Mouse (Mus musculus) neural tube, embryonic 14.5 days (tissue): Measurements from ENCODE around the gene Fsd2. TPM values are rescaled to one million over a fixed set of nuclear protein-coding genes. Genes with fewer than 3 reads are reported as not detected.

Source experiments
- ATAC-seq: fragments of 200-750 bp; cut with Nextera tagmentation; 2 replicates; pipeline ENCODE4 v1.8.0; 2017; ENCODE audit warnings: low read depth, mild to moderate bottlenecking, moderate TSS enrichment, moderate library complexity
- H3K27ac ChIP-seq: fragments of 300-500 bp; sonication (generic); 2 replicates; pipeline ENCODE4 v1.5.1; 2014; ENCODE audit warnings: low read depth, mild to moderate bottlenecking, control low read depth, low read length, moderate library complexity, mixed read lengths
- H3K27me3 ChIP-seq: fragments of 300-500 bp; sonication (generic); 2 replicates; pipeline ENCODE4 v1.6.1; 2014; ENCODE audit warnings: low read length; ENCODE audit not compliant: control insufficient read depth, insufficient read depth
- H3K36me3 ChIP-seq: fragments of 300-500 bp; sonication (generic); 2 replicates; pipeline ENCODE4 v1.6.1; 2014; ENCODE audit warnings: low read length, mixed read lengths; ENCODE audit not compliant: control insufficient read depth, insufficient read depth
- H3K4me1 ChIP-seq: fragments of 300-500 bp; sonication (generic); 2 replicates; pipeline ENCODE4 v1.6.1; 2014; ENCODE audit warnings: low read length; ENCODE audit not compliant: control insufficient read depth, insufficient read depth
- H3K4me2 ChIP-seq: fragments of 300-500 bp; sonication (generic); 2 replicates; pipeline ENCODE4 v1.6.1; 2014; ENCODE audit warnings: mild to moderate bottlenecking, low read depth, low read length, control low read depth
- H3K4me3 ChIP-seq: fragments of 300-500 bp; sonication (generic); 2 replicates; pipeline ENCODE4 v1.5.1; 2014; ENCODE audit warnings: low read depth, low read length, control low read depth, mixed read lengths
- H3K9ac ChIP-seq: fragments of 300-500 bp; sonication (generic); replicated peaks from 2 replicates; pipeline ENCODE4 v1.6.1; 2014; ENCODE audit warnings: low read depth, mild to moderate bottlenecking, control low read depth, low read length, mixed read lengths
- H3K9me3 ChIP-seq: fragments of 300-500 bp; sonication (generic); 2 replicates; pipeline ENCODE4 v1.6.1; 2016; ENCODE audit warnings: low read length; ENCODE audit not compliant: control insufficient read depth
- WGBS: fragments of 180-500 bp; shearing (Covaris S2); extraction: QIAGEN DNeasy Blood & Tissue Kit; methylation state at CpG from one replicate; pipeline ENCODE4 v1.1.7; 2014; 5-methylcytosine and 5-hydroxymethylcytosine counted together
- polyA plus RNA-seq: library from polyadenylated mRNA; unstranded; fragments of >200 nt; fragmentation: Nextera tagmentation; extraction: Ambion mirVana; gene quantifications from 2 replicates; pipeline ENCODE4 v1.2.1, GENCODE M21; 2014

The Fsd2 gene
- polyA plus RNA-seq, 1 experiment from 2014 or later: 0.15 TPM

GRCm38 (mm10) chr7:81577872-81578271 lies 11.1 kb upstream of the Fsd2 start:
- no peak overlapping the region for H3K27ac ChIP-seq
- H3K36me3 ChIP-seq: peaks cover 6% of the 10 kb centered on the region; the same call in 1 of the 2 replicates
- H3K4me3 ChIP-seq: no peak overlapping the region
- H3K4me2 ChIP-seq: no peak overlapping the region
- no peak for ATAC-seq
- H3K9ac ChIP-seq: no peak overlapping the region
- no peaks in the 10 kb centered on the region for H3K9me3 ChIP-seq
- 84% methylated on average over 3 of the region's 3 CpGs for WGBS
- H3K4me1 ChIP-seq: peaks cover 9% of the 10 kb centered on the region
- H3K27me3 ChIP-seq: no peaks in the 10 kb centered on the region

- no peak overlapping the region for H3K27ac ChIP-seq
- no peak overlapping the region for H3K4me3 ChIP-seq
- H3K9ac ChIP-seq: no peak overlapping the region
- 94% methylated on average over 10 of the region's 10 CpGs for WGBS
- peaks cover 18% of the 10 kb centered on the region for H3K4me1 ChIP-seq
- H3K27me3 ChIP-seq: no peaks in the 10 kb centered on the region
- H3K4me2 ChIP-seq: no peak overlapping the region
- H3K9me3 ChIP-seq: no peaks in the 10 kb centered on the region
- no peak for ATAC-seq
- H3K36me3 ChIP-seq: peaks cover 6% of the 10 kb centered on the region; the same call in 1 of the 2 replicates
Measured at GRCm38 (mm10) chr7:81575606-81576005, 8.9 kb upstream of the Fsd2 start.

- no peak overlapping the region for H3K4me3 ChIP-seq
- H3K9ac ChIP-seq: no peak overlapping the region
- no peak overlapping the region for H3K27ac ChIP-seq
- H3K4me1 ChIP-seq: peaks cover 18% of the 10 kb centered on the region
- no peaks in the 10 kb centered on the region for H3K27me3 ChIP-seq
- ATAC-seq: no peak
- H3K36me3 ChIP-seq: peaks cover 6% of the 10 kb centered on the region; the same call in 1 of the 2 replicates
- WGBS: 93% methylated on average over 9 of the region's 9 CpGs
- H3K9me3 ChIP-seq: no peaks in the 10 kb centered on the region
- H3K4me2 ChIP-seq: no peak overlapping the region
Measured at GRCm38 (mm10) chr7:81573821-81574220, 7.1 kb upstream of the Fsd2 start.

- WGBS: 91% methylated on average over 6 of the region's 6 CpGs
- ATAC-seq: no peak
- 0 out of 2 replicates have a peak overlapping the region, but pooled peaks have one; percentile 60 for H3K4me2 ChIP-seq
Measured at GRCm38 (mm10) chr7:81573397-81573796, 6.7 kb upstream of the Fsd2 start.

GRCm38 (mm10) chr7:81572610-81573268 lies 6.0 kb upstream of the Fsd2 start:
- Histone ChIP-seq H3K9me3 (no peaks in the 10 kb centered on the region), H3K27ac (no peak overlapping the region), H3K4me1 (peaks cover 18% of the 10 kb centered on the region), H3K4me2 (peak overlapping the region; percentile 60), H3K27me3 (no peaks in the 10 kb centered on the region), H3K9ac (no peak overlapping the region), H3K4me3 (peak overlapping the region; percentile 85; the same call in 1 of the 2 replicates), H3K36me3 (no peaks in the 10 kb centered on the region)
- no peak for ATAC-seq
- WGBS: 69% methylated on average over 6 of the region's 6 CpGs

More at GRCm38 (mm10) chr7:81573397-81573796, 6.7 kb upstream of the Fsd2 start:
- Histone ChIP-seq H3K9me3 (no peaks in the 10 kb centered on the region), H3K27me3 (no peaks in the 10 kb centered on the region), H3K27ac (no peak overlapping the region), H3K9ac (no peak overlapping the region), H3K36me3 (peaks cover 5% of the 10 kb centered on the region; the same call in 1 of the 2 replicates), H3K4me3 (no peak overlapping the region), H3K4me1 (peaks cover 18% of the 10 kb centered on the region)

GRCm38 (mm10) chr7:81571941-81572441 lies 5.2 kb upstream of the Fsd2 start:
- no peaks in the 10 kb centered on the region for H3K27me3 ChIP-seq
- no peaks in the 10 kb centered on the region for H3K9me3 ChIP-seq
- peak overlapping the region; percentile 96 for H3K27ac ChIP-seq
- no peak for ATAC-seq
- peak overlapping the region; percentile 60 for H3K4me2 ChIP-seq
- H3K9ac ChIP-seq: peak overlapping the region; percentile 84
- H3K36me3 ChIP-seq: no peaks in the 10 kb centered on the region
- WGBS: 19% methylated on average over 15 of the region's 15 CpGs
- H3K4me3 ChIP-seq: peak overlapping the region; percentile 85
- H3K4me1 ChIP-seq: peaks cover 18% of the 10 kb centered on the region

GRCm38 (mm10) chr7:81571108-81571940 lies 4.6 kb upstream of the Fsd2 start, which contains the start of gene Whamm:
TSS of gene Whamm (plus strand) at chr7:81571266.
- ATAC-seq: peak; percentile 99
- H3K4me1 ChIP-seq: peaks cover 18% of the 10 kb centered on the region
- H3K27me3 ChIP-seq: no peaks in the 10 kb centered on the region
- H3K9me3 ChIP-seq: no peaks in the 10 kb centered on the region
- no peaks in the 10 kb centered on the region for H3K36me3 ChIP-seq
- H3K27ac ChIP-seq: peak within 1 kb of the TSS; percentile 96
- under 1% methylated on average over 79 of the region's 96 CpGs for WGBS
- peak within 1 kb of the TSS; percentile 85 for H3K4me3 ChIP-seq
- peak within 1 kb of the TSS; percentile 84 for H3K9ac ChIP-seq
- H3K4me2 ChIP-seq: peak within 1 kb of the TSS; percentile 60

GRCm38 (mm10) chr7:81570752-81571107 lies 4.0 kb upstream of the Fsd2 start:
- 5% methylated on average over 5 of the region's 5 CpGs for WGBS
- no peak; the same call in 1 of the 2 replicates for ATAC-seq
- no peak overlapping the region for H3K9ac ChIP-seq
- peak overlapping the region; percentile 85 for H3K4me3 ChIP-seq
- no peaks in the 10 kb centered on the region for H3K9me3 ChIP-seq
- H3K36me3 ChIP-seq: no peaks in the 10 kb centered on the region
- H3K4me2 ChIP-seq: no peak overlapping the region
- H3K4me1 ChIP-seq: peaks cover 18% of the 10 kb centered on the region
- H3K27ac ChIP-seq: no peak overlapping the region
- H3K27me3 ChIP-seq: no peaks in the 10 kb centered on the region

- Histone ChIP-seq H3K4me3 (no peak overlapping the region), H3K4me1 (peaks cover 18% of the 10 kb centered on the region), H3K36me3 (no peaks in the 10 kb centered on the region), H3K27me3 (no peaks in the 10 kb centered on the region), H3K9ac (no peak overlapping the region), H3K9me3 (no peaks in the 10 kb centered on the region), H3K27ac (no peak overlapping the region), H3K4me2 (no peak overlapping the region)
- no peak for ATAC-seq
- 86% methylated on average over 3 of the region's 3 CpGs for WGBS
Measured at GRCm38 (mm10) chr7:81570271-81570670, 3.5 kb upstream of the Fsd2 start.
